In the genomic region with DNA sequence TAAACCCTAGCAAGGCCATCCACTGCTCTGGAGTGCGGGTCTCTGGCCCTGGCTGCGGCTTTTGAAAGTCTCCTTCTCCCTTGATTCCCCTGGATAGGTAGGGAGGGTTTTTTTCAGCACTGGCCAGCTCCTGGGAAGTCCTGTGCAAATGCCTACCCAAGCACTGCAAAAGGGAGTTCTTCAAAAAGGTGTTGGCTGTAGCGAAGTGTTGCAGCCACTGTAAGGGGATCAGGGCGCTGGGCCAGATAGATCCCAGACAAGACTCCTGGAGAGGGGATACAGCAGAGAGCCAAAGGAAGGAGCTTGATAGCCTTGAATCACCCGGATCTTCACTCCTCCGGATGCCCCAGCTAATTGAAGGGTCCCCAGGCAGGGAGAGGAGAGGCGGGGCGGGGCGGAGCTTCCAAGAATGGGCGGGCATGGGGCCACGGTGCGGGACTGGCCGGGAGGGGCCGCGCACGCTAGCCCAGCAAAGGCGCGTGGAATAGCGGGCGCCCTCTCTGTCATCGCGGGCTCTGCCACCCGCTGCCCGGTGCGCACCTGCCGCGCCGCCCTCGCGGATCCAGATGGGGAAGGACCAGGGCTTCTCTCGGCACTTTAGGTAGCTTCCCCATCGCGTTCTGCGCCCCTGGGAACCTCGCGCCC, we compare ENCODE assay signal across 8 mouse cellular contexts. TPM values are rescaled to one million over a fixed set of nuclear protein-coding genes. Genes with fewer than 3 reads are reported as not detected.
DNase-seq lines count a peak whose midpoint lies in the region; ATAC-seq and TF ChIP-seq lines count a peak whose summit lies in the region.

No protein-coding gene starts in this region.

- H3K4me1 ChIP-seq in embryonic facial prominence, embryonic 11.5 days (ENCODE audit: control insufficient read depth, insufficient read depth, low read length), result peaks cover 4% of the 10 kb centered on the region; the same call in 1 of the 2 replicates
- peaks cover 5% of the 10 kb centered on the region for H3K4me1 ChIP-seq in hindbrain, embryonic 11.5 days (replicated peaks; ENCODE audit: control insufficient read depth, insufficient read depth, low read length)
- peaks cover 12% of the 10 kb centered on the region for H3K4me1 ChIP-seq in midbrain, embryonic 15.5 days

- H3K4me2 ChIP-seq in embryonic facial prominence, embryonic 11.5 days (ENCODE audit: low read depth, low read length), result peak overlapping the region; percentile 16
- peak overlapping the region; percentile 34 for H3K4me2 ChIP-seq in hindbrain, embryonic 11.5 days (replicated peaks; ENCODE audit: low read depth, low read length)
- H3K4me2 ChIP-seq in midbrain, embryonic 15.5 days, result peak overlapping the region; percentile 55

- no peak for DNase-seq in left cerebral cortex, adult 2 months (ENCODE audit: extremely low spot score in 1 of 2, low spot score in 2 of 2)
- DNase-seq in left cerebral cortex, adult 9 months (ENCODE audit: low spot score in 2 of 2), result no peak
- DNase-seq in embryonic facial prominence, embryonic 11.5 days (ENCODE audit: low spot score), result peak; percentile 27
- peak; percentile 28 for DNase-seq in hindbrain, embryonic 11.5 days (ENCODE audit: low spot score)
- no peak for DNase-seq in gastrocnemius, postnatal 4 days (ENCODE audit: low spot score in 2 of 2)
- no peak for DNase-seq in frontal cortex, postnatal 36 days (ENCODE audit: low spot score in 2 of 2)
- DNase-seq in layer of hippocampus, postnatal 36 days, result no peak

- H3K36me3 ChIP-seq in embryonic facial prominence, embryonic 11.5 days (replicated peaks; ENCODE audit: control insufficient read depth, insufficient read depth, low read depth, low read length), result no peaks in the 10 kb centered on the region
- H3K36me3 ChIP-seq in hindbrain, embryonic 11.5 days (ENCODE audit: control insufficient read depth, insufficient read depth, low read length), result no peaks in the 10 kb centered on the region
- H3K36me3 ChIP-seq in midbrain, embryonic 15.5 days (replicated peaks), result no peaks in the 10 kb centered on the region

- intact Hi-C loops in left cerebral cortex, adult 2 months (cut with DNase I), result no loop called here

- no peak overlapping the region for H3K27ac ChIP-seq in left cerebral cortex, adult 2 months
- no peak overlapping the region for H3K27ac ChIP-seq in embryonic facial prominence, embryonic 11.5 days (replicated peaks; ENCODE audit: low read depth, low read length)
- no peak overlapping the region for H3K27ac ChIP-seq in hindbrain, embryonic 11.5 days (ENCODE audit: low read depth, low read length)
- no peak overlapping the region for H3K27ac ChIP-seq in midbrain, embryonic 15.5 days

- ATAC-seq in embryonic facial prominence, embryonic 11.5 days (replicated peaks; ENCODE audit: insufficient number of reproducible peaks, low FRiP score, low TSS enrichment, low read depth), result 0 out of 2 replicates have a peak, but pooled peaks have one; percentile 45
- no peak for ATAC-seq in hindbrain, embryonic 11.5 days (ENCODE audit: low FRiP score)
- no peak for ATAC-seq in midbrain, embryonic 15.5 days (replicated peaks)

- 2% methylated on average over 36 of the region's 36 CpGs for WGBS in embryonic facial prominence, embryonic 11.5 days
- WGBS in hindbrain, embryonic 11.5 days, result 2% methylated on average over 36 of the region's 36 CpGs
- 1% methylated on average over 35 of the region's 36 CpGs for WGBS in midbrain, embryonic 15.5 days

- H3K4me3 ChIP-seq in left cerebral cortex, adult 2 months, result peak overlapping the region; percentile 41
- peak overlapping the region; percentile 3; the same call in 1 of the 2 replicates for H3K4me3 ChIP-seq in embryonic facial prominence, embryonic 11.5 days (ENCODE audit: low read depth, low read length)
- H3K4me3 ChIP-seq in hindbrain, embryonic 11.5 days (ENCODE audit: low read depth, low read length), result 0 out of 2 replicates have a peak overlapping the region, but pooled peaks have one; percentile 15
- peak overlapping the region; percentile 35 for H3K4me3 ChIP-seq in midbrain, embryonic 15.5 days

- H3K9ac ChIP-seq in embryonic facial prominence, embryonic 11.5 days (replicated peaks; ENCODE audit: low read length), result no peak overlapping the region
- H3K9ac ChIP-seq in hindbrain, embryonic 11.5 days (ENCODE audit: low read depth, low read length), result no peak overlapping the region
- peak overlapping the region; percentile 33 for H3K9ac ChIP-seq in midbrain, embryonic 15.5 days

- H3K27me3 ChIP-seq in embryonic facial prominence, embryonic 11.5 days (ENCODE audit: control insufficient read depth, insufficient read depth, low read length), result peaks cover 69% of the 10 kb centered on the region
- H3K27me3 ChIP-seq in hindbrain, embryonic 11.5 days (ENCODE audit: control insufficient read depth, insufficient read depth, low read length), result peaks cover 68% of the 10 kb centered on the region
- H3K27me3 ChIP-seq in midbrain, embryonic 15.5 days (replicated peaks), result peaks cover 79% of the 10 kb centered on the region

- H3K9me3 ChIP-seq in embryonic facial prominence, embryonic 11.5 days (replicated peaks; ENCODE audit: control insufficient read depth, low read length), result no peaks in the 10 kb centered on the region
- H3K9me3 ChIP-seq in hindbrain, embryonic 11.5 days (ENCODE audit: control insufficient read depth, low read length), result no peaks in the 10 kb centered on the region
- H3K9me3 ChIP-seq in midbrain, embryonic 15.5 days, result no peaks in the 10 kb centered on the region

- TF ChIP-seq CTCF in left cerebral cortex, adult 2 months (IDR thresholded peaks at IDR 0.05), result no peak

RNA-seq across cellular contexts. Expression of a gene that starts 12.6 kb away (rescaled TPM):
- 1 to 10 TPM; 2.2 to 2.7 TPM for total RNA-seq in left cerebral cortex, adult 2 months (2021)
- 0.36 and 0.59 TPM in 2 replicates for polyA plus RNA-seq in embryonic facial prominence, embryonic 11.5 days (2014; fragmentation: Nextera tagmentation; extraction: Ambion mirVana)
- 0.42 and 0.49 TPM in 2 replicates for polyA plus RNA-seq in hindbrain, embryonic 11.5 days (2014; fragmentation: Nextera tagmentation; extraction: Ambion mirVana)
- polyA plus RNA-seq in midbrain, embryonic 15.5 days (2015; fragmentation: Nextera tagmentation; extraction: Ambion mirVana), result 0.33 and 0.44 TPM in 2 replicates
- total RNA-seq in gastrocnemius, postnatal 4 days (2021), result under 1 TPM in 1 of 2 experiments, not detected in 1; 0.27 TPM
- 1 to 10 TPM; 1.6 to 1.8 TPM for total RNA-seq in layer of hippocampus, postnatal 36 days (2021)

RNA-seq across cellular contexts. Expression of a gene that starts 33.9 kb away (rescaled TPM):
- total RNA-seq in left cerebral cortex, adult 2 months (2021), result 10 to 100 TPM; 33.3 to 33.4 TPM
- 246 and 261 TPM in 2 replicates for polyA plus RNA-seq in embryonic facial prominence, embryonic 11.5 days (2014; fragmentation: Nextera tagmentation; extraction: Ambion mirVana)
- polyA plus RNA-seq in hindbrain, embryonic 11.5 days (2014; fragmentation: Nextera tagmentation; extraction: Ambion mirVana), result 189 and 202 TPM in 2 replicates
- polyA plus RNA-seq in midbrain, embryonic 15.5 days (2015; fragmentation: Nextera tagmentation; extraction: Ambion mirVana), result 123 TPM in 2 replicates
- 100 to 1,000 TPM; 149 to 150 TPM for total RNA-seq in gastrocnemius, postnatal 4 days (2021)
- total RNA-seq in layer of hippocampus, postnatal 36 days (2021), result 10 to 100 TPM; 32.8 to 35.9 TPM

RNA-seq across cellular contexts. Expression of a gene that starts 40.7 kb away (rescaled TPM):
- 10 to 100 TPM; 41.8 to 42.3 TPM for total RNA-seq in left cerebral cortex, adult 2 months (2021)
- 76.3 and 77.3 TPM in 2 replicates for polyA plus RNA-seq in embryonic facial prominence, embryonic 11.5 days (2014; fragmentation: Nextera tagmentation; extraction: Ambion mirVana)
- 75.1 and 80.2 TPM in 2 replicates for polyA plus RNA-seq in hindbrain, embryonic 11.5 days (2014; fragmentation: Nextera tagmentation; extraction: Ambion mirVana)
- polyA plus RNA-seq in midbrain, embryonic 15.5 days (2015; fragmentation: Nextera tagmentation; extraction: Ambion mirVana), result 73.5 and 79.0 TPM in 2 replicates
- 10 to 100 TPM; 35.8 to 38.8 TPM for total RNA-seq in gastrocnemius, postnatal 4 days (2021)
- total RNA-seq in layer of hippocampus, postnatal 36 days (2021), result 10 to 100 TPM; 49.0 to 49.2 TPM

RNA-seq across cellular contexts. Expression of a gene that starts 54.6 kb away (rescaled TPM):
- total RNA-seq in left cerebral cortex, adult 2 months (2021), result 10 to 100 TPM; 24.2 to 25.5 TPM
- polyA plus RNA-seq in embryonic facial prominence, embryonic 11.5 days (2014; fragmentation: Nextera tagmentation; extraction: Ambion mirVana), result 35.5 and 41.1 TPM in 2 replicates
- 34.1 and 42.9 TPM in 2 replicates for polyA plus RNA-seq in hindbrain, embryonic 11.5 days (2014; fragmentation: Nextera tagmentation; extraction: Ambion mirVana)
- polyA plus RNA-seq in midbrain, embryonic 15.5 days (2015; fragmentation: Nextera tagmentation; extraction: Ambion mirVana), result 32.2 and 33.5 TPM in 2 replicates
- total RNA-seq in gastrocnemius, postnatal 4 days (2021), result 10 to 100 TPM; 13.9 to 15.5 TPM
- 10 to 100 TPM; 25.1 to 26.1 TPM for total RNA-seq in layer of hippocampus, postnatal 36 days (2021)

Comparison
In these comparisons a context has a peak if more than half of its experiments do, and no peak if none do; other contexts are left out.
1. DNase-seq: peak in embryonic facial prominence, embryonic 11.5 days (single experiment) and hindbrain, embryonic 11.5 days (single experiment); none in left cerebral cortex, adult 2 months (0 of 2), left cerebral cortex, adult 9 months (0 of 2), gastrocnemius, postnatal 4 days (0 of 2), frontal cortex, postnatal 36 days (0 of 2) and layer of hippocampus, postnatal 36 days (0 of 2).
2. RNA of a gene that starts 33.9 kb away (total RNA-seq): 149 to 150 TPM in gastrocnemius, postnatal 4 days; 32.8 to 35.9 TPM in layer of hippocampus, postnatal 36 days and 33.3 to 33.4 TPM in left cerebral cortex, adult 2 months; every median in the first group is over 4 times any median in the second.
3. Peak in every context shown above with its lines, with median percentiles within 50 percentile points of each other: H3K4me3 ChIP-seq and H3K4me2 ChIP-seq.